Mouse (Mus musculus) bone marrow, adult 2 months (tissue): ENCODE data around the gene Snx18.

Source experiments
- CTCF ChIP-seq: fragments of 200-500 bp; IDR thresholded peaks from 2 replicates; pipeline ENCODE4 v1.5.1; 2011; ENCODE audit warnings: low read length, control low read depth; ENCODE audit not compliant: control insufficient read depth, insufficient read depth
- POLR2A ChIP-seq: fragments of 200-500 bp; IDR thresholded peaks from 2 replicates; pipeline ENCODE4 v1.6.1; 2011; ENCODE audit warnings: low read depth, mild to moderate bottlenecking, control low read depth, low read length, borderline replicate concordance; ENCODE audit not compliant: control insufficient read depth

DNA sequence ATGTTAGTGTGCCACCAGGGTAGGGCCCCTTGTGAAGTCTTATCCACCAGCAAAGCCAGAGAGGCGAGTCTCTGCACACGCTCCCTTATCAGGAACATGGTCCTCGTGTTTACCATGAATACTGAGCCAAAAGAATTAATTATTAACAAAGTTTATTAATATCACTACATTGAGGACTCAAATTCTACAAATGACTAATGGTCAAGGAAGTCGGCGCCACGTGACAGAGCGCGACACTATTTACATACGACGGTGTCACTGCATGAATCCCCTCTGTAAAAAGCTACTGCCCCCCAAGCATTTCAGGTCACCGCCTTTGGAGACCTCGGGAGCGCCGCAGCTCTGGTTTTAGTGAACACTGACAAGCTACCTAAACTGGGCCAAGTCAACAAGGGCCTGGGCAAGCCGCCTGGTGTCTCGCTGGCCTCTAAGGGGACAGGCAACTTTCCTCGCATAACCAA lies 15.5 kb downstream of the Snx18 start:
- no peak for TF ChIP-seq POLR2A
- TF ChIP-seq CTCF: no peak
